Mouse (Mus musculus): ENCODE measurements around the gene Fyb2.

GRCm38 (mm10) chr4:104891708-104892107, 21.5 kb upstream of the Fyb2 start:
- TF ChIP-seq CTCF (conservative IDR thresholded peaks at IDR 0.05; ENCODE audit: low read length) = no peak
- TF ChIP-seq NANOG (IDR thresholded peaks at IDR 0.05; ENCODE audit: borderline replicate concordance, low read length) = no peak

Data from E14TG2a.4 (cell line).